Mouse (Mus musculus): ENCODE measurements around the gene Rita1. TPM values are rescaled to one million over a fixed set of nuclear protein-coding genes. Genes with fewer than 3 reads are reported as not detected.
A peak's percentile ranks its signal among the peaks of the same experiment; 100 is the strongest.

Gene Rita1
- polyA plus RNA-seq, 1 experiment = 15.7 TPM

DNA sequence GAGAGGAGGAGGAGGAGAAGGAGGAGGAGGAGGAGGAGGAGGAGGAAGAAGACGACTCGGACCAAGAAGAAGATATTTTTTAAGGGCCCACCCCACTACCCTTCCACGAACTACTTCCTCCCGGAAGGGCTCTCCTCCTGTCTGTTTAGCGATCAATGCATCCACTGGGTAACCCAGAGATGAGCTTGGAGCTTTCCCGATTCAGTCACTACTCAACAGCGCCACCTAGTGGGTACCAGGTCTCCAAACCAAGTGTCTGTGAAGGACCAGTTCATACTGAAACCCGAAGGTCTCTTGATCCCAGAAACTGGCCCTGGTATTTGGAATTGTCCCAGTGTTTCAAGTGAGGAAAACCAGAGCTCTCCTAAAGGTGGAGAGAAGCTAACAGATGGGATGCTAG, 6.7 kb downstream of the Rita1 start:
- H3K4me1 ChIP-seq (ENCODE audit: control insufficient read depth, insufficient read depth, low read length) = peaks cover 3% of the 10 kb centered on the region; the same call in 1 of the 2 replicates
- WGBS = 1% methylated on average over 8 of the region's 8 CpGs
- TF ChIP-seq CTCF (IDR thresholded peaks at IDR 0.05; ENCODE audit: insufficient read depth, low read length) (peak; percentile 80), POLR2A (IDR thresholded peaks at IDR 0.05; ENCODE audit: borderline replicate concordance, extremely low read depth, low read depth, low read length) (no peak)
- H3K4me3 ChIP-seq (replicated peaks; ENCODE audit: extremely low read depth, low read depth, low read length) = no peak overlapping the region
- DNase-seq = peak; percentile 84

DNA sequence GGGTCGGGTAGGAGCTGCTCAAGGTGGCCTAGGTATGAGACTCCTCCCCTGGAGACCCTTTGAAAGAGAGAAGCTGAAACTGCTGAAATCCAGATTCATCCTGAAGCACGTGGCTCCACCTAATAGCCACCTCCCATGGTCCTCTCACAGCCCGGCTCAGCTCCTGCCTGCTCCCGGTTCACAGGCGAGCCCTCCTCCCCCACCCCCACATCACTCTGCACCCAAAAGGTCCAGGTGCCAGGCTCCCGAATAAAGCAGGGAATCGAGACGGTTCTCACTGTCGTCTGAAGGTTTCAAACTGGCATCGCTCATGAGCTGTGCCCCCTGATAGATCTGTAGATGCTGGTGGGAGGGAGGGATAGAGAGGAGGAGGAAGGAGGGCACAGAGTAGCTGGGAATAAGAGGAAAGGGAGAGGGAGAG, 7.1 kb downstream of the Rita1 start:
- DNase-seq = no peak
- Histone ChIP-seq H3K4me3 (replicated peaks; ENCODE audit: extremely low read depth, low read depth, low read length) (no peak overlapping the region), H3K4me1 (ENCODE audit: control insufficient read depth, insufficient read depth, low read length) (peaks cover 3% of the 10 kb centered on the region; the same call in 1 of the 2 replicates)
- no peak for TF ChIP-seq POLR2A (IDR thresholded peaks at IDR 0.05; ENCODE audit: borderline replicate concordance, extremely low read depth, low read depth, low read length)
- TF ChIP-seq CTCF (IDR thresholded peaks at IDR 0.05; ENCODE audit: insufficient read depth, low read length) = no peak
- WGBS = 3% methylated on average over 10 of the region's 10 CpGs

DNA sequence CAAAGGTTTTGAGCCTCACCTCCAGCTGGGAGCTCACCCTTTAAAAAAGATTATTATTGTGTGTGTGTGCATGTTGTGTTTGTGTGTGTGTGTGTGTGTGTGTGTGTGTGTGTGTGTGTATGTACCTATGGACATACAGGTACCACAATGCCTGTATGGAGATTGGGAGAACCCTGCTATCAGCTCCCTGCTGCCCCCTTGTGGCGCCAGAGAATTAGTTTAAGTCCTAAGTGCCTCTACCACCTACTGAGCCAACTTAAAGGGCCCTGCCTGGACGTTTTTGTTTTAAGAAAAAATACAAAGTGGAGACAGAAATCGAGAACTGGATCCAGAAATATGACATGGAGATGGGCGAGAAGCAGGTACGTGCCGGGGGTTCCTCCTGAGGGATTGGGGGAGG, 7.5 kb downstream of the Rita1 start:
- 2% methylated on average over 6 of the region's 6 CpGs for WGBS
- Histone ChIP-seq H3K4me3 (replicated peaks; ENCODE audit: extremely low read depth, low read depth, low read length) (no peak overlapping the region), H3K4me1 (ENCODE audit: control insufficient read depth, insufficient read depth, low read length) (peaks cover 3% of the 10 kb centered on the region; the same call in 1 of the 2 replicates)
- TF ChIP-seq POLR2A (IDR thresholded peaks at IDR 0.05; ENCODE audit: borderline replicate concordance, extremely low read depth, low read depth, low read length) (no peak), CTCF (IDR thresholded peaks at IDR 0.05; ENCODE audit: insufficient read depth, low read length) (peak; percentile 79)
- peak; percentile 79 for DNase-seq

DNA sequence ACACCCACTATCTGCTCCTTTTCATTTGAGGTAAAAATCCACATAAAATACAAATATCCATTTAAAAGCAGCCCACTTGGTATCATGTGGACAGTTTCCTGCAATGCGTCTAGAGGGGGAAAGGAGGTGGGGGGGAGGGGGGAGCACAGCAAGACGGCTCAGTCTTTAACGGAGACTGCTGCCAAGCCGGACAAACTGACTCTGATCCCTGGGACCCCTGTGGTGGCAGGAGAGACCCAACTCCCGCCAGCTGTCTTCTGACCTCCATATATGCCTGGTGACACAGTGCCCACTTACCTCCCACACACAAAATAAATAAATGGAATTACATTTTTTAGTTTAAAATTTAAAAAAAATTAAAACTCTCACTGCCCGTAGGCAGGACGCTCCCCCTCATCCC, 8.9 kb downstream of the Rita1 start:
- 81% methylated on average over 7 of the region's 7 CpGs for WGBS
- DNase-seq = no peak
- TF ChIP-seq CTCF (IDR thresholded peaks at IDR 0.05; ENCODE audit: insufficient read depth, low read length) = no peak
- no peak for TF ChIP-seq POLR2A (IDR thresholded peaks at IDR 0.05; ENCODE audit: borderline replicate concordance, extremely low read depth, low read depth, low read length)
- Histone ChIP-seq H3K4me3 (replicated peaks; ENCODE audit: extremely low read depth, low read depth, low read length) (no peak overlapping the region), H3K4me1 (ENCODE audit: control insufficient read depth, insufficient read depth, low read length) (peaks cover 3% of the 10 kb centered on the region; the same call in 1 of the 2 replicates)

DNA sequence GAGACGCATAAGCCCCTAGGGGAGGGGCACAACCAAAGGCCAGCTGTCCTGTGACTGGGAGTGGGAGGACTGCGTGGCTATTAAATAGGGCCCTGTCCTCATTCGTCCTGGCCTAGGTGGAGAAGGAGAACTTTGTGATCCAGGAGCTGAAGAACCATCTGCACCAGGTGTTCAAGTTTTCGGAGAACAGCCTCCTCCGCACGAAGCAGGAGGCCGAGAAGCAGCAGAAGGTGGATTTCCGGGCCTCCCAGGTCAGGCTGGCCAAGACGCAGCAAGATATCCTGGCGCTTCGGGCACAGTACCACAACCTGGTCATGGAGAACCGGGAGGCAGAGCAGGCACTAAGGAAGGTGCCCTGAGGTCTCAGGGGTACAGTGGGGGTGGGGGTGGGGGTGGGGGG, 10.2 kb downstream of the Rita1 start:
- TF ChIP-seq CTCF (IDR thresholded peaks at IDR 0.05; ENCODE audit: insufficient read depth, low read length) (no peak), POLR2A (IDR thresholded peaks at IDR 0.05; ENCODE audit: borderline replicate concordance, extremely low read depth, low read depth, low read length) (no peak)
- 93% methylated on average over 12 of the region's 12 CpGs for WGBS
- no peak for DNase-seq
- peaks cover 3% of the 10 kb centered on the region; the same call in 1 of the 2 replicates for H3K4me1 ChIP-seq (ENCODE audit: control insufficient read depth, insufficient read depth, low read length)
- H3K4me3 ChIP-seq (replicated peaks; ENCODE audit: extremely low read depth, low read depth, low read length) = no peak overlapping the region

DNA sequence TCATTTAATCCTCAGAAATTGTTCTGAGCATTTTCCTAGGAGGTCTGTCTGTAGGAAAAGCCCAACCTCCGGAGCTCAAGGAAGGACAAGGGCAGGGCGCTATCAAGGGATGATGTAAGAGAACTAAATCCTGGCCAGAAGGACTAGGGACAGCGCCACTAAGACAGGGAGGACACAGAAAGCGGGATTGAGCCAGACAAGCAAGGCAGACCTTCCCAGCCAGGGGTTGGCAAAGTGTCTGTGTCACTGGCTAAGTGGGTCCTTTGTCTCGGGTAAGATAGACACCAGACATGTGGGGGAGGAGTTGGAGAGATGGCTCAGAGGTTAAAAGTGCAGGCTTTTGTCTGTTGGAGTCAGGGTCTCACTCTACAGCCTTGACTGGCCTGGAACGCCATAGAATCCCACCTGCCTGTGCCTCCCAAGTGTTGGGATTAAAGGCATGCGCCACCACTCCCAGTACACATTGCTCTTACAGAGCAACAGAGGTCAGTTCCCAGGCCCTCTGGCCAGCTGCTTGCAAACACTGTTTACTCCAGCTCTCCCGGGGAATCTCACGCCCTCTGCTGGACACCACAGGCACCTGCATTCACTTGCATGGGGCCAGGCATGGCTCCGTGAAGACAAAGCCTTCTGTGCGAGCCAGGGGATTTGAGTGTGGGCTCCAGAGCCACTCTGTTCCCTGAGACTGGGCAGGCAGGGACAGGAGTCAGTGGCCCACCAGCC, 11.3 kb downstream of the Rita1 start:
- Histone ChIP-seq H3K4me1 (ENCODE audit: control insufficient read depth, insufficient read depth, low read length) (peaks cover 3% of the 10 kb centered on the region; the same call in 1 of the 2 replicates), H3K4me3 (replicated peaks; ENCODE audit: extremely low read depth, low read depth, low read length) (no peak overlapping the region)
- TF ChIP-seq CTCF (IDR thresholded peaks at IDR 0.05; ENCODE audit: insufficient read depth, low read length) (peak; percentile 54; the same call in 1 of the 2 replicates), POLR2A (IDR thresholded peaks at IDR 0.05; ENCODE audit: borderline replicate concordance, extremely low read depth, low read depth, low read length) (no peak)
- 43% methylated on average over 11 of the region's 11 CpGs for WGBS
- no peak for DNase-seq

DNA sequence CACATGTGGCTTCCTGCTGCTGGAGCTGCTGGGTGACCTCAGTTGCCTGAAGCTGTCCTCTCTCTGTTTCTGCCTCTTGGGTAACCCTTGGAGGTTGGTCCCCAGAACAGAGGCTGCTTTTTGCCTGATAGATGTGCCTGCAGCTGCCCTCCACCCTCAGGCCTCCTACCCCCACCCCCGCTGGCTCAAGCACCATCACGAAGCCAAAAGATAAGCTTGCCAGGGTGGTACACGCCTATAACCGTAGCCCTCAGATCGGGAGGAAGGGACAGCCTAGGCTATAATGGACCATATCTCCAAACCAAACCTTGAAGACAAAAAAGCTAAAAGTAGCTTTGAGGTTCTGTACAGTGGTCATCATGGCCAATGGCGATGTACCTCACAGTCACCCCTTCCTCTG, 12.8 kb downstream of the Rita1 start:
- 77% methylated on average over 6 of the region's 6 CpGs for WGBS
- TF ChIP-seq POLR2A (IDR thresholded peaks at IDR 0.05; ENCODE audit: borderline replicate concordance, extremely low read depth, low read depth, low read length) (no peak), CTCF (IDR thresholded peaks at IDR 0.05; ENCODE audit: insufficient read depth, low read length) (no peak)
- DNase-seq = no peak
- Histone ChIP-seq H3K4me1 (ENCODE audit: control insufficient read depth, insufficient read depth, low read length) (no peaks in the 10 kb centered on the region), H3K4me3 (replicated peaks; ENCODE audit: extremely low read depth, low read depth, low read length) (no peak overlapping the region)

DNA sequence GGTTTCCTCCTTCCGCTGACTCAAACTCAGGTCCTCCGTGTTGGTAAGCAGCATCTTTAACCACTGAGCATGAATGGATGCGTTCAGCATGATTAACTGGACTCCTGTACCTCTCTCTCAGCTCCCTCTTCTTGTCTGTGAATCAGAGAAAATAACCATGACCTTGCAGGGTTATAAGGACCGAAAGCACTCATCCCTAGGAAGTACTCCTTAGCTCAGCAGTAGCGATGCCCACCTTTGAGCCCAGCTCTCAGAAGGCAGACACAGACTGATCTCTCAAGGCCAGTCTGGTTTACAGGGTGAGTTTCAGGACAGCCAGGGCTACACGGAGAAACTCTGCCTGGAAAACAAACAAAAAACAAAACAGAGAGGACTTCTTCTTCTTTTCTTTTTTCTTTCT, 17.9 kb downstream of the Rita1 start:
- H3K4me1 ChIP-seq (ENCODE audit: control insufficient read depth, insufficient read depth, low read length) = no peaks in the 10 kb centered on the region
- no peak for DNase-seq
- TF ChIP-seq CTCF (IDR thresholded peaks at IDR 0.05; ENCODE audit: insufficient read depth, low read length) (no peak), POLR2A (IDR thresholded peaks at IDR 0.05; ENCODE audit: borderline replicate concordance, extremely low read depth, low read depth, low read length) (no peak)
- no peak overlapping the region for H3K4me3 ChIP-seq (replicated peaks; ENCODE audit: extremely low read depth, low read depth, low read length)
- WGBS = 83% methylated on average over 6 of the region's 6 CpGs

DNA sequence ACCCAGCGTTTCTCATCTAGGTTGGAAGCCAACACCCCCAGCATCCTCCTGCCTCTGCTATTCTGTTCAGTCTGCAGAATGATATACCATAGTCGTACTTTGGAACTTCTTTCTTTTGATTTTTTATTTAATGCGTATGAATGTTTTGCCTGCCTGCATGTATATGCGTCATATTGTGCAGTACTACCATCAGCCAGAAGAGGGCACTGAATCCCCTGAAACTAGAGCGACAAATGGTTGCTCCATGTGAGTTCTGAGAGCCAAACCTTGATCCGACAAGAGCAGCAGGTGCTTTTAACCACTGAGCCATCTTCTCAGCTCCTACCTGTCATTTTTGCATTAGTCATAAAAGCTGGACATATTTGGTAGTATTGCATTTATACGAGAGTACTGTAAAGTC, 20.2 kb downstream of the Rita1 start:
- no peak overlapping the region for H3K4me3 ChIP-seq (replicated peaks; ENCODE audit: extremely low read depth, low read depth, low read length)
- peaks cover 8% of the 10 kb centered on the region for H3K4me1 ChIP-seq (ENCODE audit: control insufficient read depth, insufficient read depth, low read length)
- TF ChIP-seq POLR2A (IDR thresholded peaks at IDR 0.05; ENCODE audit: borderline replicate concordance, extremely low read depth, low read depth, low read length) (no peak), CTCF (IDR thresholded peaks at IDR 0.05; ENCODE audit: insufficient read depth, low read length) (no peak)
- 69% methylated on average over 7 of the region's 7 CpGs for WGBS
- DNase-seq = no peak
